Mouse (Mus musculus) frontal cortex, adult 2 months (tissue): ENCODE measurements around the gene Wdtc1. TPM values are rescaled to one million over a fixed set of nuclear protein-coding genes. Genes with fewer than 3 reads are reported as not detected.

Experiments used
- DNase-seq, 2 experiments: peaks; one replicate each; pipeline ENCODE4 v3.0.0; 2022; ENCODE audit warnings: low spot score in 1 of 2; ENCODE audit errors: extremely low spot score in 1 of 2
- polyA plus RNA-seq: library from polyadenylated mRNA; depleted of rRNA; stranded (reverse); fragments of >200 nt; gene quantifications from 2 replicates; pipeline ENCODE4 v1.2.3, GENCODE M21; 2012

Gene Wdtc1
- polyA plus RNA-seq, 1 experiment, result 43.0 TPM

GRCm38 (mm10) chr4:133337833-133338520 is 15.3 kb downstream of the Wdtc1 start:
- DNase-seq, result no peak

- DNase-seq, result no peak
These were observed 20.0 kb downstream of the Wdtc1 start for GRCm38 (mm10) chr4:133333306-133333705.

- DNase-seq, result no peak
These were observed 23.0 kb downstream of the Wdtc1 start for GRCm38 (mm10) chr4:133330296-133330695.

- no peak for DNase-seq
These were observed 25.2 kb downstream of the Wdtc1 start for GRCm38 (mm10) chr4:133328129-133328528.

GRCm38 (mm10) chr4:133319667-133320066 is 33.6 kb downstream of the Wdtc1 start:
- peak in 1 of 2 experiments; percentile 17 for DNase-seq

- no peak for DNase-seq
These were observed 37.3 kb downstream of the Wdtc1 start for GRCm38 (mm10) chr4:133315991-133316390.

- DNase-seq, result no peak
These were observed 38.4 kb downstream of the Wdtc1 start for GRCm38 (mm10) chr4:133314896-133315295.

GRCm38 (mm10) chr4:133309948-133310347 is 43.3 kb downstream of the Wdtc1 start:
- peak; percentile 56 to 95 for DNase-seq

- peak in 1 of 2 experiments; percentile 79 for DNase-seq
These were observed 46.0 kb downstream of the Wdtc1 start for GRCm38 (mm10) chr4:133307331-133307730.

- no peak for DNase-seq
These were observed 47.5 kb downstream of the Wdtc1 start for GRCm38 (mm10) chr4:133305825-133306224.

- DNase-seq, result no peak
These were observed 48.5 kb downstream of the Wdtc1 start for GRCm38 (mm10) chr4:133304770-133305169.

GRCm38 (mm10) chr4:133302668-133303067 is 50.6 kb downstream of the Wdtc1 start:
- no peak for DNase-seq

- peak in 1 of 2 experiments; percentile 86 for DNase-seq
These were observed 51.5 kb downstream of the Wdtc1 start for GRCm38 (mm10) chr4:133301802-133302201.

- no peak for DNase-seq
These were observed 52.9 kb downstream of the Wdtc1 start for GRCm38 (mm10) chr4:133300421-133300820.

GRCm38 (mm10) chr4:133299701-133300100 is 53.6 kb downstream of the Wdtc1 start:
- peak; percentile 66 to 80 for DNase-seq

- DNase-seq, result peak; percentile 82 to 89
These were observed 54.5 kb downstream of the Wdtc1 start for GRCm38 (mm10) chr4:133298516-133299365.

- DNase-seq, result peak; percentile 74 to 91
These were observed 55.5 kb downstream of the Wdtc1 start for GRCm38 (mm10) chr4:133297801-133298238.

- DNase-seq, result no peak
These were observed 55.9 kb downstream of the Wdtc1 start for GRCm38 (mm10) chr4:133297360-133297759.

- no peak for DNase-seq
These were observed 59.2 kb downstream of the Wdtc1 start for GRCm38 (mm10) chr4:133294084-133294483.

GRCm38 (mm10) chr4:133292901-133293843 is 60.1 kb downstream of the Wdtc1 start:
- no peak for DNase-seq
